15 mouse cellular contexts compared by ENCODE assay signal in the genomic region with DNA sequence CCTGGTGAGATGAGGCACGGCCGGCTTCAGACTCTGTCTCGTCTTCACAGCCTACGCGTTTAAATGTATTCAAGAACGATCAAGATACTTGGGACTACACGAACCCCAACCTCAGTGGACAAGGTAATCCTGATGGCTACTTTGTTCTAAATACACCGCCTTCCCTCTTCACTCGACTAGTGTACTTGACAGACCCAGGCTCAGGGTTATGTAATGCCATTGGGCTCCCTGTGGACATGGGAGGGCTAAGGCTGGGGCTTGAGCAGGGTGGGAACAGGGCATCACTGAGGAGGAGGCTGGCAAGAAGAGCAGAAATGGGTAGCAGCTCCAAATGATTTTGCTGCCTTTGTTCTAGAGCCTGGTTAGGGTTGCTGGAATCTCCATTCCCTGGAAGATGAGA. TPM values are rescaled to one million over a fixed set of nuclear protein-coding genes. Genes with fewer than 3 reads are reported as not detected.
A peak's percentile ranks its signal among the peaks of the same experiment; 100 is the strongest.
DNase-seq lines count a peak whose midpoint lies in the region; ATAC-seq and TF ChIP-seq lines count a peak whose summit lies in the region.
"Had no signal": no experiment of that assay in that cellular context is flagged by ENCODE, and none has a peak within 500 bp of the region (broad histone marks: within the 10 kb centered on the region; RNA-seq: fewer than 3 reads in every experiment).

No protein-coding gene starts in this region.

- no peak overlapping the region for H3ac ChIP-seq in myocyte (ENCODE audit: control insufficient read depth, insufficient read length)

- H3K4me3 ChIP-seq in heart, embryonic 13.5 days = no peak overlapping the region
- no peak overlapping the region for H3K4me3 ChIP-seq in liver, embryonic 15.5 days (replicated peaks)
- no peak overlapping the region for H3K4me3 ChIP-seq in liver, embryonic 11.5 days (ENCODE audit: low read depth, low read length)
- H3K4me3 ChIP-seq in G1E (ENCODE audit: low read depth, low read length) (peak overlapping the region; percentile 68; the same call in 1 of the 2 replicates), myocyte (no peak overlapping the region)
- H3K4me3 ChIP-seq: erythroblast, embryonic 14.5 days; liver, embryonic 13.5 days had no signal

- peak overlapping the region; percentile 52; the same call in 1 of the 2 replicates for H3K9ac ChIP-seq in heart, embryonic 13.5 days
- H3K9ac ChIP-seq in liver, embryonic 15.5 days = no peak overlapping the region
- no peak overlapping the region for H3K9ac ChIP-seq in liver, embryonic 11.5 days (ENCODE audit: low read depth, low read length)
- H3K9ac ChIP-seq: liver, embryonic 13.5 days had no signal

- peaks cover 72% of the 10 kb centered on the region for H3K79me2 ChIP-seq in myocyte (ENCODE audit: control insufficient read depth, insufficient read depth)

- DNase-seq in heart, postnatal 4 days = no peak
- DNase-seq in liver, embryonic 11.5 days (ENCODE audit: low spot score) = no peak
- no peak for DNase-seq in G1E (ENCODE audit: low spot score)
- no peak for DNase-seq in adrenal gland, postnatal 25 days
- DNase-seq: cerebellum, adult 8-10 months; embryo, embryonic 11 days; kidney, adult 9 months; liver, embryonic 13.5 days; lung, postnatal 4 days; right cerebral cortex, postnatal 14 days; thymus, adult 2 months had no signal

- H3K27me3 ChIP-seq in heart, embryonic 13.5 days (replicated peaks) = no peaks in the 10 kb centered on the region
- no peaks in the 10 kb centered on the region for H3K27me3 ChIP-seq in liver, embryonic 15.5 days
- H3K27me3 ChIP-seq in liver, embryonic 11.5 days (replicated peaks; ENCODE audit: control insufficient read depth, insufficient read depth, low read length) = no peaks in the 10 kb centered on the region
- H3K27me3 ChIP-seq in G1E (ENCODE audit: insufficient read depth, low read length) (no peaks in the 10 kb centered on the region), myocyte (ENCODE audit: control insufficient read depth, insufficient read depth, insufficient read length) (no peaks in the 10 kb centered on the region)
- H3K27me3 ChIP-seq: liver, embryonic 13.5 days had no signal

- peak overlapping the region; percentile 4 for H3K27ac ChIP-seq in heart, embryonic 13.5 days (replicated peaks)
- no peak overlapping the region; the same call in 1 of the 2 replicates for H3K27ac ChIP-seq in liver, embryonic 15.5 days (replicated peaks)
- H3K27ac ChIP-seq in liver, embryonic 11.5 days (ENCODE audit: low read depth, low read length) = no peak overlapping the region

- no peak overlapping the region; the same call in 1 of the 2 replicates for H3K4me2 ChIP-seq in heart, embryonic 13.5 days
- peak overlapping the region; percentile 5; the same call in 1 of the 2 replicates for H3K4me2 ChIP-seq in liver, embryonic 15.5 days
- no peak overlapping the region for H3K4me2 ChIP-seq in liver, embryonic 11.5 days
- no peak overlapping the region for H3K4me2 ChIP-seq in myocyte (ENCODE audit: low read depth)
- H3K4me2 ChIP-seq: liver, embryonic 13.5 days had no signal

- no peak for TF ChIP-seq CTCF in G1E (IDR thresholded peaks at IDR 0.05; ENCODE audit: low read depth, low read length)

- ATAC-seq in heart, embryonic 13.5 days (ENCODE audit: extremely low read depth, insufficient number of reproducible peaks, low FRiP score, low TSS enrichment) = no peak
- no peak for ATAC-seq in liver, embryonic 15.5 days (ENCODE audit: insufficient read depth)
- no peak for ATAC-seq in liver, embryonic 11.5 days (replicated peaks; ENCODE audit: low FRiP score)
- ATAC-seq in G1E (ENCODE audit: extremely low read depth, insufficient number of reproducible peaks, low FRiP score, poor library complexity, severe bottlenecking) = no peak

- H3K9me3 ChIP-seq in heart, embryonic 13.5 days = no peaks in the 10 kb centered on the region
- no peaks in the 10 kb centered on the region for H3K9me3 ChIP-seq in liver, embryonic 15.5 days (replicated peaks)
- H3K9me3 ChIP-seq in liver, embryonic 11.5 days (ENCODE audit: control insufficient read depth, low read length) = no peaks in the 10 kb centered on the region
- H3K9me3 ChIP-seq in G1E (replicated peaks) = no peaks in the 10 kb centered on the region
- H3K9me3 ChIP-seq: liver, embryonic 13.5 days had no signal

- peaks cover 86% of the 10 kb centered on the region for H3K36me3 ChIP-seq in heart, embryonic 13.5 days
- peaks cover 85% of the 10 kb centered on the region for H3K36me3 ChIP-seq in liver, embryonic 15.5 days (replicated peaks)
- H3K36me3 ChIP-seq in liver, embryonic 11.5 days (ENCODE audit: control insufficient read depth, insufficient read depth, low read length) = peaks cover 76% of the 10 kb centered on the region
- H3K36me3 ChIP-seq in G1E (replicated peaks) (peaks cover 85% of the 10 kb centered on the region), myocyte (ENCODE audit: control insufficient read depth, insufficient read depth) (peaks cover 69% of the 10 kb centered on the region)

- no peak for TF ChIP-seq POLR2A in myocyte (IDR thresholded peaks at IDR 0.05; ENCODE audit: insufficient read length, low read depth)

- WGBS in heart, embryonic 13.5 days = 88% methylated on average over 9 of the region's 9 CpGs
- 88% methylated on average over 9 of the region's 9 CpGs for WGBS in liver, embryonic 15.5 days (ENCODE audit: insufficient replicate concordance)
- 92% methylated on average over 9 of the region's 9 CpGs for WGBS in liver, embryonic 11.5 days

- H3K4me1 ChIP-seq in heart, embryonic 13.5 days = peaks cover 83% of the 10 kb centered on the region
- peaks cover 84% of the 10 kb centered on the region for H3K4me1 ChIP-seq in liver, embryonic 15.5 days (replicated peaks)
- H3K4me1 ChIP-seq in liver, embryonic 11.5 days (replicated peaks; ENCODE audit: control insufficient read depth, insufficient read depth, low read length) = peaks cover 48% of the 10 kb centered on the region
- peaks cover 83% of the 10 kb centered on the region for H3K4me1 ChIP-seq in G1E (ENCODE audit: insufficient read depth, low read depth, low read length)

TF ChIP-seq in myocyte, 11 proteins besides CTCF, POLR2A, EP300 and RAD21 (continues in another document):
- peak; percentile 18 for TF ChIP-seq POLR2AphosphoS2 (IDR thresholded peaks at IDR 0.05; ENCODE audit: insufficient read length, low read depth)
- no peak for TF ChIP-seq USF1 (IDR thresholded peaks at IDR 0.05; ENCODE audit: low read depth)
- TF ChIP-seq MYOD1 (IDR thresholded peaks at IDR 0.05; ENCODE audit: control insufficient read depth in 1 of 3, insufficient read length in 2 of 3, low read depth in 2 of 3) = no peak
- TF ChIP-seq MAX (IDR thresholded peaks at IDR 0.05; ENCODE audit: low read depth) = no peak
- TF ChIP-seq TCF3 (IDR thresholded peaks at IDR 0.05; ENCODE audit: insufficient read length, low read depth) = no peak

RNA-seq across cellular contexts. Expression of a gene that starts 6.9 kb away (rescaled TPM):
- 168 TPM in 2 replicates for polyA plus RNA-seq in heart, embryonic 13.5 days (2015; fragmentation: Nextera tagmentation; extraction: Ambion mirVana)
- 100 to 1,000 TPM; 549 to 557 TPM for total RNA-seq in heart, postnatal 4 days (2021)
- polyA plus RNA-seq in liver, embryonic 15.5 days (2015; fragmentation: Nextera tagmentation; extraction: Ambion mirVana) = 79.3 and 86.9 TPM in 2 replicates
- 238 and 279 TPM in 2 replicates for polyA plus RNA-seq in liver, embryonic 11.5 days (2014; fragmentation: Nextera tagmentation; extraction: Ambion mirVana)
- total RNA-seq in G1E (2014; fragmentation: Nextera tagmentation) = 442 and 470 TPM in 2 replicates
- total RNA-seq in G1E (2017) = 251 and 279 TPM in 2 replicates
- polyA plus RNA-seq in G1E (2012) = 430 and 529 TPM in 2 replicates
- polyA plus RNA-seq in myocyte (2012; fragmentation: generic; extraction: Trizol) = 230 TPM
- 423 and 491 TPM in 2 replicates for total RNA-seq in adrenal gland, postnatal 25 days (2021)

RNA-seq across cellular contexts. Expression of a gene that starts 9.8 kb away (rescaled TPM):
- 169 and 182 TPM in 2 replicates for polyA plus RNA-seq in heart, embryonic 13.5 days (2015; fragmentation: Nextera tagmentation; extraction: Ambion mirVana)
- total RNA-seq in heart, postnatal 4 days (2021) = 100 to 1,000 TPM; 647 to 783 TPM
- 125 and 148 TPM in 2 replicates for polyA plus RNA-seq in liver, embryonic 15.5 days (2015; fragmentation: Nextera tagmentation; extraction: Ambion mirVana)
- 107 TPM in 2 replicates for polyA plus RNA-seq in liver, embryonic 11.5 days (2014; fragmentation: Nextera tagmentation; extraction: Ambion mirVana)
- 102 and 127 TPM in 2 replicates for total RNA-seq in G1E (2014; fragmentation: Nextera tagmentation)
- 78.5 and 94.3 TPM in 2 replicates for total RNA-seq in G1E (2017)
- polyA plus RNA-seq in G1E (2012) = 12.9 and 33.1 TPM in 2 replicates
- 132 TPM for polyA plus RNA-seq in myocyte (2012; fragmentation: generic; extraction: Trizol)
- 445 and 492 TPM in 2 replicates for total RNA-seq in adrenal gland, postnatal 25 days (2021)

RNA-seq across cellular contexts. Expression of a gene that starts 18.4 kb away (rescaled TPM):
- 4.3 and 5.6 TPM in 2 replicates for polyA plus RNA-seq in heart, embryonic 13.5 days (2015; fragmentation: Nextera tagmentation; extraction: Ambion mirVana)
- total RNA-seq in heart, postnatal 4 days (2021) = 10 to 100 TPM; 17.8 to 20.8 TPM
- polyA plus RNA-seq in liver, embryonic 15.5 days (2015; fragmentation: Nextera tagmentation; extraction: Ambion mirVana) = 4.8 and 6.4 TPM in 2 replicates
- polyA plus RNA-seq in liver, embryonic 11.5 days (2014; fragmentation: Nextera tagmentation; extraction: Ambion mirVana) = 2.9 and 5.1 TPM in 2 replicates
- 0.87 and 3.0 TPM in 2 replicates for total RNA-seq in G1E (2014; fragmentation: Nextera tagmentation)
- total RNA-seq in G1E (2017) = 1.9 and 3.4 TPM in 2 replicates
- polyA plus RNA-seq in G1E (2012) = 0.22 and 0.68 TPM in 2 replicates
- 3.0 TPM for polyA plus RNA-seq in myocyte (2012; fragmentation: generic; extraction: Trizol)
- 14.4 and 17.6 TPM in 2 replicates for total RNA-seq in adrenal gland, postnatal 25 days (2021)

RNA-seq across cellular contexts. Expression of a gene that starts 26.5 kb away (rescaled TPM):
- polyA plus RNA-seq in heart, embryonic 13.5 days (2015; fragmentation: Nextera tagmentation; extraction: Ambion mirVana) = 2.7 and 3.6 TPM in 2 replicates
- total RNA-seq in heart, postnatal 4 days (2021) = 1 to 10 TPM; 1.1 to 1.8 TPM
- polyA plus RNA-seq in liver, embryonic 15.5 days (2015; fragmentation: Nextera tagmentation; extraction: Ambion mirVana) = 9.4 and 10.2 TPM in 2 replicates
- 21.7 and 23.1 TPM in 2 replicates for polyA plus RNA-seq in liver, embryonic 11.5 days (2014; fragmentation: Nextera tagmentation; extraction: Ambion mirVana)
- total RNA-seq in G1E (2014; fragmentation: Nextera tagmentation) = 1.8 TPM in 1 of 2 replicates, not detected in the other
- total RNA-seq in G1E (2017) = 1.2 and 1.4 TPM in 2 replicates
- 1.4 and 1.8 TPM in 2 replicates for polyA plus RNA-seq in G1E (2012)
- polyA plus RNA-seq in myocyte (2012; fragmentation: generic; extraction: Trizol) = 0.12 TPM
- total RNA-seq in adrenal gland, postnatal 25 days (2021) = 2.9 and 3.1 TPM in 2 replicates

RNA-seq across cellular contexts. Expression of a gene that starts 47.9 kb away (rescaled TPM):
- 30.5 and 32.7 TPM in 2 replicates for polyA plus RNA-seq in heart, embryonic 13.5 days (2015; fragmentation: Nextera tagmentation; extraction: Ambion mirVana)
- total RNA-seq in heart, postnatal 4 days (2021) = 10 to 100 TPM; 14.4 to 14.5 TPM
- 29.4 and 33.3 TPM in 2 replicates for polyA plus RNA-seq in liver, embryonic 15.5 days (2015; fragmentation: Nextera tagmentation; extraction: Ambion mirVana)
- polyA plus RNA-seq in liver, embryonic 11.5 days (2014; fragmentation: Nextera tagmentation; extraction: Ambion mirVana) = 61.4 and 61.8 TPM in 2 replicates
- 21.1 and 30.4 TPM in 2 replicates for total RNA-seq in G1E (2014; fragmentation: Nextera tagmentation)
- total RNA-seq in G1E (2017) = 9.5 and 10.7 TPM in 2 replicates
- polyA plus RNA-seq in G1E (2012) = 109 and 136 TPM in 2 replicates
- polyA plus RNA-seq in myocyte (2012; fragmentation: generic; extraction: Trizol) = 59.3 TPM
- total RNA-seq in adrenal gland, postnatal 25 days (2021) = 36.8 and 42.6 TPM in 2 replicates
